Mouse (Mus musculus) bone marrow, adult 2 months (tissue): ENCODE data around the gene Stk11ip. TPM values are rescaled to one million over a fixed set of nuclear protein-coding genes. Genes with fewer than 3 reads are reported as not detected.
A peak's percentile ranks its signal among the peaks of the same experiment; 100 is the strongest.

Experiments
- H3K27ac ChIP-seq: fragments of 200-500 bp; 2 replicates; pipeline ENCODE4 v1.5.1; 2012; ENCODE audit warnings: low read depth, mild to moderate bottlenecking, control low read depth, inconsistent platforms, low read length; ENCODE audit not compliant: control insufficient read depth, poor library complexity, insufficient read depth
- H3K4me1 ChIP-seq: fragments of 200-500 bp; 2 replicates; pipeline ENCODE4 v1.6.1; 2011; ENCODE audit warnings: low read length; ENCODE audit not compliant: control insufficient read depth, insufficient read depth
- H3K4me3 ChIP-seq: fragments of 200-500 bp; replicated peaks from 2 replicates; pipeline ENCODE3; 2011; ENCODE audit warnings: mild to moderate bottlenecking, low read depth, low read length, control low read depth; ENCODE audit not compliant: control insufficient read depth
- CTCF ChIP-seq: fragments of 200-500 bp; IDR thresholded peaks from 2 replicates; pipeline ENCODE4 v1.5.1; 2011; ENCODE audit warnings: low read length, control low read depth; ENCODE audit not compliant: control insufficient read depth, insufficient read depth
- POLR2A ChIP-seq: fragments of 200-500 bp; IDR thresholded peaks from 2 replicates; pipeline ENCODE4 v1.6.1; 2011; ENCODE audit warnings: low read depth, mild to moderate bottlenecking, control low read depth, low read length, borderline replicate concordance; ENCODE audit not compliant: control insufficient read depth
- WGBS: fragments of 180-500 bp; shearing (Covaris S2); methylation state at CpG from one replicate; pipeline ENCODE4 v1.1.7; 2018; 5-methylcytosine and 5-hydroxymethylcytosine counted together
- polyA plus RNA-seq: library from polyadenylated mRNA; stranded (reverse); fragments of >200 nt; gene quantifications from 2 replicates; pipeline ENCODE4 v1.2.4, GENCODE M21; 2011; ENCODE audit warnings: low replicate concordance; ENCODE audit not compliant: missing spikeins, insufficient read depth, insufficient read length

Gene Stk11ip
- polyA plus RNA-seq, 1 experiment: 27.1 TPM

GRCm38 (mm10) chr1:75564916-75565315 is 43.6 kb downstream of the Stk11ip start:
- Histone ChIP-seq H3K4me3 (no peak overlapping the region), H3K4me1 (no peaks in the 10 kb centered on the region), H3K27ac (peak overlapping the region; percentile 9; the same call in 1 of the 2 replicates)
- 40% methylated on average over 5 of the region's 5 CpGs for WGBS
- TF ChIP-seq CTCF: no peak
- no peak for TF ChIP-seq POLR2A

GRCm38 (mm10) chr1:75565616-75566015 is 44.3 kb downstream of the Stk11ip start:
- TF ChIP-seq POLR2A (no peak), CTCF (no peak)
- no peak overlapping the region for H3K27ac ChIP-seq
- no peak overlapping the region for H3K4me3 ChIP-seq
- no peaks in the 10 kb centered on the region for H3K4me1 ChIP-seq
- 6% methylated on average over 9 of the region's 9 CpGs for WGBS

GRCm38 (mm10) chr1:75570403-75570802 is 49.1 kb downstream of the Stk11ip start:
- 70% methylated on average over 6 of the region's 6 CpGs for WGBS
- Histone ChIP-seq H3K27ac (no peak overlapping the region), H3K4me3 (no peak overlapping the region)

GRCm38 (mm10) chr1:75572776-75573175 is 51.4 kb downstream of the Stk11ip start:
- Histone ChIP-seq H3K27ac (no peak overlapping the region), H3K4me3 (no peak overlapping the region), H3K4me1 (no peaks in the 10 kb centered on the region)
- no peak for TF ChIP-seq POLR2A
- TF ChIP-seq CTCF: no peak
- 70% methylated on average over 6 of the region's 6 CpGs for WGBS

More at GRCm38 (mm10) chr1:75570403-75570802, 49.1 kb downstream of the Stk11ip start:
- no peaks in the 10 kb centered on the region for H3K4me1 ChIP-seq
- TF ChIP-seq CTCF (no peak), POLR2A (no peak)

- 80% methylated on average over 7 of the region's 7 CpGs for WGBS
- Histone ChIP-seq H3K4me3 (no peak overlapping the region), H3K27ac (no peak overlapping the region), H3K4me1 (no peaks in the 10 kb centered on the region)
- no peak for TF ChIP-seq CTCF
These were observed 52.4 kb downstream of the Stk11ip start for GRCm38 (mm10) chr1:75573715-75574114.

- WGBS: 69% methylated on average over 17 of the region's 17 CpGs
- TF ChIP-seq CTCF: no peak
- TF ChIP-seq POLR2A: no peak
- Histone ChIP-seq H3K4me1 (no peaks in the 10 kb centered on the region), H3K27ac (no peak overlapping the region), H3K4me3 (no peak overlapping the region)
These were observed 53.4 kb downstream of the Stk11ip start for GRCm38 (mm10) chr1:75574476-75575310.

GRCm38 (mm10) chr1:75581936-75582624 is 60.8 kb downstream of the Stk11ip start:
- TF ChIP-seq POLR2A: no peak
- TF ChIP-seq CTCF: no peak
- H3K4me1 ChIP-seq: no peaks in the 10 kb centered on the region
- H3K4me3 ChIP-seq: no peak overlapping the region
- H3K27ac ChIP-seq: no peak overlapping the region
- 70% methylated on average over 7 of the region's 7 CpGs for WGBS

GRCm38 (mm10) chr1:75582625-75582956 is 61.3 kb downstream of the Stk11ip start:
- Histone ChIP-seq H3K27ac (no peak overlapping the region), H3K4me1 (no peaks in the 10 kb centered on the region), H3K4me3 (no peak overlapping the region)
- WGBS: 79% methylated on average over 5 of the region's 5 CpGs
- TF ChIP-seq CTCF (no peak), POLR2A (no peak)

GRCm38 (mm10) chr1:75583034-75583433 is 61.7 kb downstream of the Stk11ip start:
- H3K4me3 ChIP-seq: no peak overlapping the region
- TF ChIP-seq CTCF: no peak
- no peaks in the 10 kb centered on the region for H3K4me1 ChIP-seq
- 68% methylated on average over 10 of the region's 10 CpGs for WGBS
- H3K27ac ChIP-seq: no peak overlapping the region
